8 mouse cellular contexts compared by ENCODE assay signal in the genomic region with DNA sequence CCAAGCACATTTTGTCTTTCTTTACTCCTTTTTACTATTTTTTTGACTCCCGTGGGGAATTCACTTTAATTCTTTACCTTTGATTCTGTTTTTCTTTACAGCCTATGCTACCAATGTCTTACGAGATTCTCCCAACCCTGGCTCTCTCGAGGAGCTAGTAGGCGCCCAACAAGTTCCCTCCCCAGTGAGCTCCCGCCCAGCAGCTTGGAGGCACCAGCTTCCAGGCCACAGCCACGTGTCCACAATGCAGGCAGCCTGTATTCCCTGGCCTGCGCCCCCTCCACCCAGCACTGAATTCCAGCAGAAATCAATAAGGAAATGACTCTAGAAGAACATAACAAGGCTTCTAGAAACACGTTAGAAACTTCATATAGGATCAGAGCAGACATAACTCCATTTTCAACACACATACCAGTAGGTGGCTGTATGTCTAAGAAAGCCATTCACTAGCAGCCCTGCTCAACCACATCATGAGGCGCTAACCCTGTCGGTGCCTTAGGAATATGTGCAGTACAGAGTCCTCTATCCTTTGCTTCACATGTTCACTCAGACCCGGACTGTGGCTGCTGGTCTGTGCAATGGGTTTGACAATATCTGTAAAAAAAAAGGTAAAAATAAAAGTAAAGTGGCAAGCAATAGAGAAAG. TPM values are rescaled to one million over a fixed set of nuclear protein-coding genes. Genes with fewer than 3 reads are reported as not detected.
DNase-seq lines count a peak whose midpoint lies in the region; ATAC-seq and TF ChIP-seq lines count a peak whose summit lies in the region.

No protein-coding gene starts in this region.

- peak; percentile 25 to 39 for DNase-seq in frontal cortex, postnatal 36 days (ENCODE audit: low spot score in 2 of 2)
- DNase-seq in frontal cortex, postnatal 14 days (ENCODE audit: low spot score in 2 of 2), result no peak
- peak; percentile 73 for DNase-seq in MN1 (ENCODE audit: low spot score)
- peak; percentile 43 for DNase-seq in liver, embryonic 11.5 days (ENCODE audit: low spot score)
- peak; percentile 21 to 22 for DNase-seq in thymus, postnatal 36 days

- no peak overlapping the region for H3ac ChIP-seq in myocyte (ENCODE audit: control insufficient read depth, insufficient read length)

- H3K4me3 ChIP-seq in forebrain, embryonic 12.5 days (replicated peaks), result peak overlapping the region; percentile 91
- H3K4me3 ChIP-seq in hindbrain, embryonic 13.5 days, result peak overlapping the region; percentile 98; the same call in 1 of the 2 replicates
- H3K4me3 ChIP-seq in liver, embryonic 11.5 days (ENCODE audit: low read depth, low read length), result peak overlapping the region; percentile 85; the same call in 1 of the 2 replicates
- peak overlapping the region; percentile 71 for H3K4me3 ChIP-seq in myocyte

- H3K27me3 ChIP-seq in forebrain, embryonic 12.5 days, result 0 out of 2 replicates have a peak, but pooled peaks cover 3% of the 10 kb centered on the region
- no peaks in the 10 kb centered on the region for H3K27me3 ChIP-seq in hindbrain, embryonic 13.5 days
- no peaks in the 10 kb centered on the region for H3K27me3 ChIP-seq in liver, embryonic 11.5 days (replicated peaks; ENCODE audit: control insufficient read depth, insufficient read depth, low read length)
- H3K27me3 ChIP-seq in myocyte (ENCODE audit: control insufficient read depth, insufficient read depth, insufficient read length), result no peaks in the 10 kb centered on the region

- WGBS in forebrain, embryonic 12.5 days, result 39% methylated on average over 11 of the region's 11 CpGs
- 36% methylated on average over 11 of the region's 11 CpGs for WGBS in hindbrain, embryonic 13.5 days
- WGBS in liver, embryonic 11.5 days, result 32% methylated on average over 11 of the region's 11 CpGs

- no peaks in the 10 kb centered on the region for H3K36me3 ChIP-seq in forebrain, embryonic 12.5 days (replicated peaks)
- H3K36me3 ChIP-seq in hindbrain, embryonic 13.5 days, result no peaks in the 10 kb centered on the region
- no peaks in the 10 kb centered on the region for H3K36me3 ChIP-seq in liver, embryonic 11.5 days (ENCODE audit: control insufficient read depth, insufficient read depth, low read length)
- H3K36me3 ChIP-seq in myocyte (ENCODE audit: control insufficient read depth, insufficient read depth), result no peaks in the 10 kb centered on the region

- no peak overlapping the region for H3K9ac ChIP-seq in forebrain, embryonic 12.5 days
- no peak overlapping the region for H3K9ac ChIP-seq in hindbrain, embryonic 13.5 days
- H3K9ac ChIP-seq in liver, embryonic 11.5 days (ENCODE audit: low read depth, low read length), result peak overlapping the region; percentile 57; the same call in 1 of the 2 replicates

- peaks cover 18% of the 10 kb centered on the region for H3K79me2 ChIP-seq in myocyte (ENCODE audit: control insufficient read depth, insufficient read depth)

- no peak for TF ChIP-seq POLR2A in myocyte (IDR thresholded peaks at IDR 0.05; ENCODE audit: insufficient read length, low read depth)

- H3K9me3 ChIP-seq in forebrain, embryonic 12.5 days, result no peaks in the 10 kb centered on the region
- H3K9me3 ChIP-seq in hindbrain, embryonic 13.5 days, result no peaks in the 10 kb centered on the region
- no peaks in the 10 kb centered on the region for H3K9me3 ChIP-seq in liver, embryonic 11.5 days (ENCODE audit: control insufficient read depth, low read length)

- no peak overlapping the region for H3K27ac ChIP-seq in forebrain, embryonic 12.5 days
- H3K27ac ChIP-seq in hindbrain, embryonic 13.5 days, result no peak overlapping the region
- H3K27ac ChIP-seq in liver, embryonic 11.5 days (ENCODE audit: low read depth, low read length), result no peak overlapping the region; the same call in 1 of the 2 replicates

- peak overlapping the region; percentile 77 for H3K4me2 ChIP-seq in forebrain, embryonic 12.5 days
- H3K4me2 ChIP-seq in hindbrain, embryonic 13.5 days, result peak overlapping the region; percentile 92
- peak overlapping the region; percentile 93 for H3K4me2 ChIP-seq in liver, embryonic 11.5 days
- peak overlapping the region; percentile 77 for H3K4me2 ChIP-seq in myocyte (ENCODE audit: low read depth)

- peaks cover 22% of the 10 kb centered on the region for H3K4me1 ChIP-seq in forebrain, embryonic 12.5 days
- H3K4me1 ChIP-seq in hindbrain, embryonic 13.5 days (replicated peaks), result peaks cover 36% of the 10 kb centered on the region
- H3K4me1 ChIP-seq in liver, embryonic 11.5 days (replicated peaks; ENCODE audit: control insufficient read depth, insufficient read depth, low read length), result peaks cover 20% of the 10 kb centered on the region

- no peak for ATAC-seq in forebrain, embryonic 12.5 days (ENCODE audit: low FRiP score)
- ATAC-seq in hindbrain, embryonic 13.5 days (ENCODE audit: low FRiP score), result no peak
- no peak for ATAC-seq in liver, embryonic 11.5 days (replicated peaks; ENCODE audit: low FRiP score)

TF ChIP-seq in myocyte, 11 proteins besides CTCF, POLR2A, EP300 and RAD21:
- TF ChIP-seq SRF (IDR thresholded peaks at IDR 0.05; ENCODE audit: control insufficient read depth, insufficient read length, low read depth) (no peak), E2F4 (IDR thresholded peaks at IDR 0.05; ENCODE audit: insufficient read depth) (no peak), TCF3 (IDR thresholded peaks at IDR 0.05; ENCODE audit: insufficient read length, low read depth) (no peak), TCF12 (IDR thresholded peaks at IDR 0.05; ENCODE audit: insufficient read depth, poor library complexity, severe bottlenecking) (no peak), CEBPB (IDR thresholded peaks at IDR 0.05; ENCODE audit: insufficient read depth, poor library complexity, severe bottlenecking) (no peak), MAX (IDR thresholded peaks at IDR 0.05; ENCODE audit: low read depth) (no peak), MYOD1 (IDR thresholded peaks at IDR 0.05; ENCODE audit: control insufficient read depth in 1 of 3, insufficient read length in 2 of 3, low read depth in 2 of 3) (no peak), REST (IDR thresholded peaks at IDR 0.05; ENCODE audit: insufficient read depth, insufficient read length) (no peak), USF1 (IDR thresholded peaks at IDR 0.05; ENCODE audit: low read depth) (no peak), POLR2AphosphoS2 (IDR thresholded peaks at IDR 0.05; ENCODE audit: insufficient read length, low read depth) (no peak), MYOG (IDR thresholded peaks at IDR 0.05; ENCODE audit: control insufficient read depth in 1 of 3, insufficient read depth in 1 of 3, insufficient read length in 2 of 3, low read depth in 2 of 3) (no peak)

RNA-seq across cellular contexts. Expression of a gene that starts 1.0 kb away (rescaled TPM):
- 43.7 and 44.7 TPM in 2 replicates for polyA plus RNA-seq in forebrain, embryonic 12.5 days (2016; fragmentation: Nextera tagmentation; extraction: Ambion mirVana)
- polyA plus RNA-seq in hindbrain, embryonic 13.5 days (2015; fragmentation: Nextera tagmentation; extraction: Ambion mirVana), result 54.5 and 56.1 TPM in 2 replicates
- 26.5 and 34.5 TPM in 2 replicates for polyA plus RNA-seq in liver, embryonic 11.5 days (2014; fragmentation: Nextera tagmentation; extraction: Ambion mirVana)
- polyA plus RNA-seq in myocyte (2012; fragmentation: generic; extraction: Trizol), result 4.6 TPM

Comparison
In these comparisons a context has a peak if more than half of its experiments do, and no peak if none do; other contexts are left out.
1. DNase-seq: peak in frontal cortex, postnatal 36 days (2 of 2), MN1 (single experiment), liver, embryonic 11.5 days (single experiment) and thymus, postnatal 36 days (2 of 2); none in frontal cortex, postnatal 14 days (0 of 2).
2. Peak in every context shown above with its lines, with median percentiles within 50 percentile points of each other: H3K4me2 ChIP-seq and H3K4me3 ChIP-seq.